Mouse (Mus musculus) olfactory bulb, adult 2 months (tissue): ENCODE measurements around the gene Prss50. TPM values are rescaled to one million over a fixed set of nuclear protein-coding genes. Genes with fewer than 3 reads are reported as not detected.

Experiments
- H3K27ac ChIP-seq: fragments of 200-500 bp; 2 replicates; pipeline ENCODE4 v1.5.1; 2012; ENCODE audit warnings: low read depth, low read length; ENCODE audit not compliant: insufficient read depth
- H3K4me1 ChIP-seq: fragments of 200-500 bp; 2 replicates; pipeline ENCODE4 v1.6.1; 2012; ENCODE audit warnings: low read length; ENCODE audit not compliant: control insufficient read depth, insufficient read depth
- H3K4me3 ChIP-seq: fragments of 200-500 bp; 2 replicates; pipeline ENCODE4 v1.5.1; 2012; ENCODE audit warnings: mild to moderate bottlenecking, low read depth, low read length, moderate library complexity; ENCODE audit not compliant: insufficient read depth
- CTCF ChIP-seq: fragments of 200-500 bp; IDR thresholded peaks from 2 replicates; pipeline ENCODE4 v1.5.1; 2012; ENCODE audit warnings: low read depth, mild to moderate bottlenecking, low read length, moderate library complexity; ENCODE audit not compliant: insufficient read depth
- POLR2A ChIP-seq: fragments of 200-500 bp; IDR thresholded peaks from 2 replicates; pipeline ENCODE4 v1.6.1; 2012; ENCODE audit warnings: mild to moderate bottlenecking, low read depth, low read length, moderate library complexity; ENCODE audit not compliant: insufficient read depth
- WGBS: fragments of 180-500 bp; shearing (Covaris S2); methylation state at CpG from one replicate; pipeline ENCODE4 v1.1.7; 2018; 5-methylcytosine and 5-hydroxymethylcytosine counted together
- polyA plus RNA-seq: library from polyadenylated mRNA; stranded (reverse); fragments of >200 nt; gene quantifications from 2 replicates; pipeline ENCODE4 v1.2.4, GENCODE M21; 2012; ENCODE audit warnings: low replicate concordance; ENCODE audit not compliant: missing spikeins, insufficient read depth, insufficient read length

Gene Prss50
- polyA plus RNA-seq, 1 experiment = not detected

GRCm38 (mm10) chr9:110880772-110881171 lies 23.0 kb downstream of the Prss50 start:
- Histone ChIP-seq H3K4me1 (peaks cover 13% of the 10 kb centered on the region), H3K4me3 (peak overlapping the region; percentile 46; the same call in 1 of the 2 replicates), H3K27ac (no peak overlapping the region)
- TF ChIP-seq POLR2A = no peak
- TF ChIP-seq CTCF = no peak
- WGBS = 69% methylated on average over 4 of the region's 4 CpGs

- Histone ChIP-seq H3K4me1 (peaks cover 13% of the 10 kb centered on the region), H3K4me3 (no peak overlapping the region), H3K27ac (no peak overlapping the region)
- TF ChIP-seq POLR2A (no peak), CTCF (no peak)
- WGBS = 89% methylated on average over 7 of the region's 7 CpGs
Measured at GRCm38 (mm10) chr9:110881953-110882352, 24.2 kb downstream of the Prss50 start.

GRCm38 (mm10) chr9:110887388-110888303 lies 29.9 kb downstream of the Prss50 start:
- no peak for TF ChIP-seq CTCF
- no peak for TF ChIP-seq POLR2A
- 0 out of 2 replicates have a peak, but pooled peaks cover 3% of the 10 kb centered on the region for H3K4me1 ChIP-seq
- H3K27ac ChIP-seq = no peak overlapping the region
- no peak overlapping the region for H3K4me3 ChIP-seq
- WGBS = 66% methylated on average over 9 of the region's 9 CpGs

GRCm38 (mm10) chr9:110888935-110889334 lies 31.2 kb downstream of the Prss50 start:
- no peak for TF ChIP-seq CTCF
- no peak for TF ChIP-seq POLR2A
- 94% methylated on average over 14 of the region's 14 CpGs for WGBS

GRCm38 (mm10) chr9:110890026-110890783 lies 32.4 kb downstream of the Prss50 start:
- H3K4me3 ChIP-seq = no peak overlapping the region
- 22% methylated on average over 20 of the region's 21 CpGs for WGBS
- H3K4me1 ChIP-seq = 0 out of 2 replicates have a peak, but pooled peaks cover 3% of the 10 kb centered on the region

More at GRCm38 (mm10) chr9:110888935-110889334, 31.2 kb downstream of the Prss50 start:
- H3K27ac ChIP-seq = no peak overlapping the region
- H3K4me1 ChIP-seq = 0 out of 2 replicates have a peak, but pooled peaks cover 3% of the 10 kb centered on the region
- H3K4me3 ChIP-seq = no peak overlapping the region

GRCm38 (mm10) chr9:110891077-110891828 lies 33.5 kb downstream of the Prss50 start:
- WGBS = 86% methylated on average over 12 of the region's 12 CpGs
- Histone ChIP-seq H3K27ac (no peak overlapping the region), H3K4me1 (peaks cover 7% of the 10 kb centered on the region), H3K4me3 (no peak overlapping the region)
- TF ChIP-seq POLR2A = no peak

More at GRCm38 (mm10) chr9:110890026-110890783, 32.4 kb downstream of the Prss50 start:
- TF ChIP-seq POLR2A (no peak), CTCF (no peak)
- no peak overlapping the region for H3K27ac ChIP-seq

GRCm38 (mm10) chr9:110892552-110892951 lies 34.8 kb downstream of the Prss50 start:
- TF ChIP-seq CTCF = no peak
- no peak for TF ChIP-seq POLR2A
- WGBS = 92% methylated on average over 3 of the region's 3 CpGs
- no peak overlapping the region for H3K4me3 ChIP-seq
- peaks cover 10% of the 10 kb centered on the region for H3K4me1 ChIP-seq
- no peak overlapping the region for H3K27ac ChIP-seq

- Histone ChIP-seq H3K27ac (no peak overlapping the region), H3K4me3 (no peak overlapping the region), H3K4me1 (peaks cover 7% of the 10 kb centered on the region)
- no peak for TF ChIP-seq CTCF
- 93% methylated on average over 10 of the region's 10 CpGs for WGBS
Measured at GRCm38 (mm10) chr9:110893429-110893828, 35.7 kb downstream of the Prss50 start.
